Mouse (Mus musculus) C2C12 (cell line): ENCODE measurements around the gene Muc5ac. TPM values are rescaled to one million over a fixed set of nuclear protein-coding genes. Genes with fewer than 3 reads are reported as not detected.

Experiments used
- H3K27me3 ChIP-seq: one replicate; pipeline ENCODE4 v1.6.1; 2011; ENCODE audit not compliant: control insufficient read depth, insufficient read depth, insufficient read length
- H3K36me3 ChIP-seq: one replicate; pipeline ENCODE4 v1.6.1; 2011; ENCODE audit not compliant: control insufficient read depth, insufficient read depth
- H3K4me3 ChIP-seq: one replicate; pipeline ENCODE4 v1.5.1; 2011; ENCODE audit warnings: mild to moderate bottlenecking, control low read depth; ENCODE audit not compliant: poor library complexity, insufficient read depth, severe bottlenecking
- H3K79me2 ChIP-seq: one replicate; pipeline ENCODE4 v1.6.1; 2011; ENCODE audit not compliant: control insufficient read depth, insufficient read depth
- H3K79me3 ChIP-seq: one replicate; pipeline ENCODE4 v1.6.1; 2011; ENCODE audit warnings: low read depth, control low read depth
- H3ac ChIP-seq: one replicate; pipeline ENCODE3; 2011; ENCODE audit warnings: low read depth; ENCODE audit not compliant: control insufficient read depth, insufficient read length
- CEBPB ChIP-seq: IDR thresholded peaks from one replicate; pipeline ENCODE4 v1.6.1; 2011; ENCODE audit warnings: low read depth, mild to moderate bottlenecking, control low read depth, moderate library complexity
- CTCF ChIP-seq: IDR thresholded peaks from one replicate; pipeline ENCODE4 v1.5.1; 2011; ENCODE audit not compliant: control insufficient read depth, insufficient read depth, insufficient read length
- FOSL1 ChIP-seq: IDR thresholded peaks from one replicate; pipeline ENCODE4 v1.8.0; 2011; ENCODE audit warnings: mild to moderate bottlenecking, low read length; ENCODE audit not compliant: poor library complexity, insufficient read depth, severe bottlenecking
- MAX ChIP-seq: IDR thresholded peaks from one replicate; pipeline ENCODE4 v1.6.1; 2011; ENCODE audit warnings: mild to moderate bottlenecking, control low read depth
- MYOD1 ChIP-seq: IDR thresholded peaks from one replicate; pipeline ENCODE4 v1.6.1; 2011; ENCODE audit warnings: low read depth; ENCODE audit not compliant: control insufficient read depth, insufficient read length
- MYOG ChIP-seq: IDR thresholded peaks from one replicate; pipeline ENCODE4 v1.6.1; 2011; ENCODE audit not compliant: control insufficient read depth, insufficient read length; ENCODE audit errors: extremely low read depth
- USF1 ChIP-seq: IDR thresholded peaks from one replicate; pipeline ENCODE4 v1.6.1; 2011; ENCODE audit warnings: low read depth, mild to moderate bottlenecking, control low read depth, moderate library complexity
- polyA plus RNA-seq: library from polyadenylated mRNA; unstranded; fragments of >200 nt; fragmentation: generic; extraction: Trizol; gene quantifications from one replicate; pipeline ENCODE4 v1.2.1, GENCODE M21; 2012; ENCODE audit warnings: missing spikeins

The Muc5ac gene
- polyA plus RNA-seq, 1 experiment = under 0.01 TPM

DNA sequence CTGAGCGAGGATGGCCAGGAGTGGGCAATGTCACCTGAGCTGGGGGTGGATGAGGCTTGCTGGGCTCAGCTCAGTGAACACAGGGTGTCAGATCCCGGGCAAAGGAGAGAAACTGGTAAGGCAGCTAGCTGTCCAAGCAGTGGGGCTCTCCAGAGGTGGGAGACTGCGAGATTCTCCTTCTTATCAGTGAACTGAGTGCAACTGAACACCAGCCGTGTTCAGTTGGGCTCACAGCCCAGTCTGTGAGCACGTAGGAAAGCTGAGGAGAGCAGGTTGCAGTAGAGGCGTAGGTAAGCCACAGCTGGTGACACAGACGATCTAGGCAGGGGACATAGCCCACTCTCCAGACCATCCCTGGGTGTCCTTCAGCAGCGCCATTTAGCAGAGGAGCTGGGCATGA lies 47.7 kb downstream of the Muc5ac start:
- H3K4me3 ChIP-seq = no peak overlapping the region
- no peaks in the 10 kb centered on the region for H3K36me3 ChIP-seq
- no peaks in the 10 kb centered on the region for H3K79me3 ChIP-seq
- no peaks in the 10 kb centered on the region for H3K79me2 ChIP-seq
- H3ac ChIP-seq = no peak overlapping the region
- TF ChIP-seq CTCF = no peak
- TF ChIP-seq MAX = no peak
- no peak for TF ChIP-seq CEBPB
- no peak for TF ChIP-seq USF1
- TF ChIP-seq FOSL1 = no peak
- no peak for TF ChIP-seq MYOD1
- TF ChIP-seq MYOG = no peak
- peaks cover 17% of the 10 kb centered on the region for H3K27me3 ChIP-seq

DNA sequence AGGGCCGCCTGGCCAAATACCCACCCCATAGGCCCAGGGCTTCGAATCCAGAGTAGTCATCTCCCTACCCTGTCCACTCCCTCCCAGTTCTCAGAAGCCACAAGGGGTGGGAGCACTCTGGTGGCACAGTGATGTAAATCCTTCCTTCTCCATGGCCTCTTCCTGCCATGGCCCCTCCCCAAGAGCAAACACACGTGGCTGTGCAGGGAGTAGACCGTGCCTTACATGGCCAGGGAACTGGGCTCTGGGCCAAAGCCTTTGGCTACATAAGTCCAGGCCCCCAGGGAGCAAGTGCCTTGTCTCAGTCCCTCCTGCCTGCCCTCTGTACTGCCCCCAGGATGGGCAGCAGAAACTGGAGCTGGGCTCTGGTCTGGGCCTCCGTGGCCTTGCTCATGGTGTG lies 50.0 kb downstream of the Muc5ac start, which contains the start of gene Muc5b:
Gene Muc5b (plus strand): TSS at position 292 of the 400 bp plus-strand sequence.
- no peak within 1 kb of the TSS for H3K4me3 ChIP-seq
- H3K27me3 ChIP-seq = peaks cover 27% of the 10 kb centered on the region
- H3ac ChIP-seq = no peak within 1 kb of the TSS
- no peak for TF ChIP-seq MYOG
- no peak for TF ChIP-seq MYOD1
- no peak for TF ChIP-seq USF1
- TF ChIP-seq FOSL1 = no peak
- no peak for TF ChIP-seq CTCF
- TF ChIP-seq MAX = no peak
- TF ChIP-seq CEBPB = no peak
- no peaks in the 10 kb centered on the region for H3K79me3 ChIP-seq
- no peaks in the 10 kb centered on the region for H3K79me2 ChIP-seq
- H3K36me3 ChIP-seq = no peaks in the 10 kb centered on the region

DNA sequence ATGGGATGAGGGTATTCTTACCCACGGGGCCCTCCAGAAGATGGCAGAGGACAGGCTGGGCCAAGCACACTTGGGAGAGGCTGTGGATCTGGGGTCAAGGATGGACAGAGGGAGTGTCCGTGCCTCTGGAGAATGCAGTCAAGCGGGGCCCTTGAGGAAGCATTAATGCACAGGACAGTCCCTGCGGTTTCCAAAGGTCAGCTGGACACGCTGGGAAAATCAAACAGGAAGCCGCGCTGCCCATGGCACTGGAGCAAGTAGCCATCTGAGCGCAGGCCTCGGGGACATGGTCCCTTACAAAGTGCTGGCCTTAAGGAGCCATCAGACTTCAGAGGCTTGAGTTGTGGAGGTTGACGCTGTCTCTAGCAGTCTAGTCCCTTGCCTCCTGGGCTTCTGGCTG lies 51.6 kb downstream of the Muc5ac start:
- H3K79me2 ChIP-seq = no peaks in the 10 kb centered on the region
- H3K36me3 ChIP-seq = no peaks in the 10 kb centered on the region
- no peak overlapping the region for H3ac ChIP-seq
- H3K4me3 ChIP-seq = no peak overlapping the region
- TF ChIP-seq MYOG = no peak
- TF ChIP-seq MYOD1 = no peak
- no peak for TF ChIP-seq CTCF
- no peak for TF ChIP-seq CEBPB
- no peak for TF ChIP-seq USF1
- no peak for TF ChIP-seq MAX
- no peak for TF ChIP-seq FOSL1
- no peaks in the 10 kb centered on the region for H3K79me3 ChIP-seq
- H3K27me3 ChIP-seq = peaks cover 36% of the 10 kb centered on the region

DNA sequence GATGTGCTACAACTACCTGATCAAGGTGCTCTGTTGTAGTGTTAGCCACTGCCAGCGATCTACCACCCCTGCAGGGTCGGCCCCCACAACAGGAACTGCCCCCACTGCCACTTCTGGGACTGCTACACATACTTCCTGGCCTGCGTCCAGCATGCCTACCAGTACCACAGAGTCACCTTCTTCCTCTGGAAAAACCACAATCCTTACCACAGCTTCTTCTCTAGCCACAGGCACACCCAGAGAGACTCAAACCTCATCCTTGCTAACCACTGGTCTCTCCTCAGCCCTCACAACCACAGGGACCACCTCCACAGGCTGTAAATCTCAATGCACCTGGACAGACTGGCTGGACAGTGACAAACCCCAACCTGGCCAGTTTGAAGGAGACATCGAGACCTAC lies 72.3 kb downstream of the Muc5ac start:
- no peak for TF ChIP-seq FOSL1
- no peak for TF ChIP-seq MYOG
- no peak for TF ChIP-seq CTCF
- no peak for TF ChIP-seq MAX
- no peak for TF ChIP-seq CEBPB
- TF ChIP-seq MYOD1 = no peak
- no peaks in the 10 kb centered on the region for H3K79me3 ChIP-seq

More for the DNA sequence above, 72.3 kb downstream of the Muc5ac start:
- Histone ChIP-seq H3K4me3 (no peak overlapping the region), H3K36me3 (no peaks in the 10 kb centered on the region), H3K27me3 (peaks cover 28% of the 10 kb centered on the region), H3K79me2 (no peaks in the 10 kb centered on the region), H3ac (no peak overlapping the region)

Other genes starting within 250 kb of the Muc5ac start
- 27.4 TPM for gene Chid1, start 249.1 kb upstream of the Muc5ac start, polyA plus RNA-seq
- gene Ap2a2, start 226.8 kb upstream of the Muc5ac start, polyA plus RNA-seq = 92.7 TPM
- gene Muc6, start 133.7 kb upstream of the Muc5ac start, polyA plus RNA-seq = 0.27 TPM
- gene Muc2, start 98.6 kb upstream of the Muc5ac start, polyA plus RNA-seq = 0.02 TPM
- under 0.01 TPM for gene Muc5b, start 50.1 kb downstream of the Muc5ac start, polyA plus RNA-seq
- gene Tollip, start 129.5 kb downstream of the Muc5ac start, polyA plus RNA-seq = 29.5 TPM
- gene Brsk2, start 160.8 kb downstream of the Muc5ac start, polyA plus RNA-seq = 0.05 TPM